Mouse (Mus musculus): ENCODE measurements at regions not wholly inside any gene's neighbourhood (a gene's known extent, or its start where the extent isn't known, plus 50 kb on each side); places are given as distances from the start of the nearest gene placed in this dataset.
A peak's percentile ranks its signal among the peaks of the same experiment; 100 is the strongest.
"Not testable (repeated sequence)": the region's sequence is repeated elsewhere in the genome, so short reads cannot be mapped to it uniquely, and the experiment has no call there.

DNA sequence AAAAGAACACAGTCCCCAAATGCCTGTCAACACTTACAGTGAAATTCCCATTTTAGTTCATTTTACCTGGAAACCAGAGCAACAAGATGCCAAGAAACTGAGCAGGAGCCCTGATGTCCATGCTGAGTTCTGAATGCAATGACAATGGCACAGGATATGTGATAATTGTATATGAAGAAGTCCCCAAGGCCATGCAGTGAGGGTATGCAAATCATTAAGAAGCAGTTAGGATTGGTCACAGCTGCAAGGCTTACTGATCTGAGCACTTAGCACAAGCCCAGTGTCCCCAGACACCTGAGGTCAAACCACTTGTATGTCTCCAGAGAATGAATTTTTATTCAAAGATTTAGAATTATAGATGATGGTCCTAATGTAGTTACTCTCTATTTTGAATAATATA, 419.0 kb upstream of the Tacstd2 start:
- not testable (repeated sequence) for ATAC-seq (replicated peaks; ENCODE audit: low FRiP score, poor library complexity, severe bottlenecking)

DNA sequence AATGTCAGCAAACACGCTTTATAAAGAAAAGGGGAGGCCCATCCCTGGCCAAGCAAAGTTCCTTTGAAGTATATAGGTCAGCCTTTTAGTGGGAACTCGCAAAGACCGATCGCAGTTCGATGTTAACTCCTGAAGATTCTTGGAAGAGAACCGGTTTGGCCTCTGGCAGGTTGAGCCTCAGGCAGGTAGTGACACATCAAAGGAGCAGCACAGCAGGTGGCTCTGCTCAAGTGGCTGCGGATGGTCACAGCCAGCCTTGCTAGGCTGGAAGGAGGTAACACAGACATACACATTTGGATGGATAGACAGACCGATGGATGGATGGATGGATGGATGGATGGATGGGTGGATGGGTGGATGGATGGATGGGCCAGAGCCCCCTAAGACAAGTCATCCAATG, 395.9 kb upstream of the Tacstd2 start:
- ATAC-seq (replicated peaks; ENCODE audit: low FRiP score, poor library complexity, severe bottlenecking): not testable (repeated sequence)

DNA sequence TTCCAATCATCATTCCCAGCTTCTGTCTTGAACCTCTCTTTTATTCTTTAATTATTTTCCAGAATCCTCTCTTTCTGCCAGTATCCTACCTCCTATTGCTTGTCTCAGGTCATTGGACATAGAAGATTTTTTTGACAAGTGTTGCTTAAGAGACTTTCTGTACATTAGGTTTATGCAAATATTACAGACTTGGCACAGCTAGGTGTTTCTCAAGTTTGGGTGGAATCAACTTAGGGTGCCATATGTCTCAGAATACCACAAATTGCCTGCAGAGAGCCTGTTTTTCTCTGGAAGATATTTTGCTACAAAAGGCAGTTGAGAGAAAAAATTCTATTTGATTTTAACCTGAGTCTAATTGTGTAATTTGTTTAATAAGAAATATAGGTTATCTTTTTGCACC, 386.9 kb upstream of the Tacstd2 start:
- ATAC-seq (replicated peaks; ENCODE audit: low FRiP score, poor library complexity, severe bottlenecking): no peak

DNA sequence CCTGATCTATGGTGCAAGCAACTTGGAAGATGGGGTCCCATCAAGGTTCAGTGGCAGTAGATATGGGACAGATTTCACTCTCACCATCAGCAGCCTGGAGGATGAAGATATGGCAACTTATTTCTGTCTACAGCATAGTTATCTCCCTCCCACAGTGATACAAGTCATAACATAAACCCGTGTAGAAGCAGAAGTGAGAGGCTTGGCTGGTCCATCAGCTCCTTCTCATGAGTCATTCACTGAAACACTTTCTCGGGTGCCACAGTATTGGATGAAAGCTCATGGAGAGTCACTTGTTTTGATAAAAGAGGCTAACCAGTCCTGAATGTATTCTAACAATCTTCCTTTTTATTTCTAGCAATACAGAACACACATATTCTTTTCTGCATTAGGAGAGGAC, 378.3 kb upstream of the Tacstd2 start:
- no peak for ATAC-seq (replicated peaks; ENCODE audit: low FRiP score, poor library complexity, severe bottlenecking)

DNA sequence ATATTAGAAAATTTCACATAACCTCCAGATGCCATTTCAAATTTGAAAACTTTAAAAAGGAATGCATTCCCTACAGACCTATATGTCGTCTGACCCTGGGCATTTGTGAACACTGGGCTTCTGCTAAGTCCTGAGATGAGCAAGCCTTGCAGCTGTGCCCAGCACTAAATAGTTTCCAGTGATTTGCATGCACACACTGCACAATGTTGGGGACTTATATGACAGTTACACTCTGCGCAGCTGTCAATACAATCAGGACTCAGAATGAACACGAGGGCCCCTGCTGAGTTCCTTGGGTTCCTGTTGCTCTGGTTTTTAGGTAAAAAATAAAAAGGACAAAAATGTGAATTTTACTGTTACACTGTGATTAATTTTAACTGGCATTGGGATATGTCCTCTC, 377.7 kb upstream of the Tacstd2 start:
- ATAC-seq (replicated peaks; ENCODE audit: low FRiP score, poor library complexity, severe bottlenecking): no peak

DNA sequence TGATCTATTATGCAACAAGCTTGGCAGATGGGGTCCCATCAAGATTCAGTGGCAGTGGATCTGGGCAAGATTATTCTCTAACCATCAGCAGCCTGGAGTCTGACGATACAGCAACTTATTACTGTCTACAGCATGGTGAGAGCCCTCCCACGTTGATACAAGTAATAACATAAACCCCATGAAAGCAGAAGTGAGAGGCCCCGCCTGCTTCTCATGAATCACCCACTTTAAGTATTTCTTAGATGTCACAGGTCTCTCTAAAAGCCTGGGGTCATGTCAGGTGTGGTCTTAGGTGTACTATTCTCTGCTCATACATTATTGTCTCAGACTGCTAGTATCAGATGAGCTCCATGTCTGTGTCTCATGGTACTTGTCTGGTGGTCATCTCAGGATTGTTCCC, 360.9 kb upstream of the Tacstd2 start:
- no peak for ATAC-seq (replicated peaks; ENCODE audit: low FRiP score, poor library complexity, severe bottlenecking)

DNA sequence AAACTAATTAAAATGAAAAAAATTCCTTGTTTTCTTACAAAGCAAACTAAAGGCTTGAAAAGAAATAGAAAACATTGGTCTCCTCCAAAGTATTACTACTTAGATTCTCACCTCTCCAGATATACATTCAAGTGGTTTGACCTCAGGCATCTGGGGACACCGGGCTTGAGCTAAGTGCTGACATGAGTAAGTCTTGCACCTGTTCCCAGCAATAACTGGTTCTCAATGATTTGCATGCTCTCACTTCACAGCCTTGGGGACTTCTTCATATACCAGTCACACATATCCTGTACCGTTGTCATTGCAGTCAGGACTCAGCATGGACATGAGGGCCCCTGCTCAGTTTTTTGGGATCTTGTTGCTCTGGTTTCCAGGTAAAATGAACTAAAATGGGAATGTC, 360.3 kb upstream of the Tacstd2 start:
- ATAC-seq (replicated peaks; ENCODE audit: low FRiP score, poor library complexity, severe bottlenecking): no peak

DNA sequence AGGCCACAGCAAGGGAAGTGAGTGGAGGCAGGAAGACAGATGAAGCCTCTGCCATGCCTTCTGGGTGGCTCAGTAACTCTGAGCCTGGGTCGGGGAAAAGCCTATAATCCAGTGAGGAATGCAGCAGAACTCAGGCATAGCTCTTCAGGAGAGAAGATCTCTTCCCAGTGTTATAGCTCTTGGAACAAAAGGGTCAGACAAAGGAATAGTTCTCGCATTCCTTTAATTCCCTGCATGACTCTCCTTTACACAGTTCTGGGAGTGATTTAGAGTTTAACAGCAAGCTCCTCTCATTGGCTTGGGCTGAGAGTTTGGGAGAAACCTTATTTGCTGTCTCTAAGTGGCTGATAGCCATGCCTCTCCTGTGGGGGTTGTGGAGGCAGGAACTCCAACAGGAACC, 352.0 kb upstream of the Tacstd2 start:
- ATAC-seq (replicated peaks; ENCODE audit: low FRiP score, poor library complexity, severe bottlenecking): no peak

DNA sequence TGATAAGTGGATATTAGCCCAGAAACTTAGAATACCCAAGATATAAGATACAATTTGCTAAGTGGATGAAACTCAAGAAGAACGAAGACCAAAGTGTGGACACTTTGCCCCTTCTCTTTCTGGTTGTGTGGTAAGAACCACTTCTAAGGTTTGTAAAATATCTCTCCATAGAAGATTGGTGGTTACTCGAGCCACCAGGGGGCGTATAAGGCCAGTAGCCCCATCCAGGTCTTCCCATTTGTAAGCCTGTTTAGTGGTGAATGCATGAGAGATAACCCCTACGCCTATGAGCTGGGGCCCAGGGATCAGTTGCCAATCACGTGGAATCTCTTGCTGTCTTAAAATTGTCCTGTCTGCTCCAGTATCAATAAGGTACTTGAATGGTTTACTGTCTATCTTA, 349.3 kb upstream of the Tacstd2 start:
- ATAC-seq (replicated peaks; ENCODE audit: low FRiP score, poor library complexity, severe bottlenecking): no peak

DNA sequence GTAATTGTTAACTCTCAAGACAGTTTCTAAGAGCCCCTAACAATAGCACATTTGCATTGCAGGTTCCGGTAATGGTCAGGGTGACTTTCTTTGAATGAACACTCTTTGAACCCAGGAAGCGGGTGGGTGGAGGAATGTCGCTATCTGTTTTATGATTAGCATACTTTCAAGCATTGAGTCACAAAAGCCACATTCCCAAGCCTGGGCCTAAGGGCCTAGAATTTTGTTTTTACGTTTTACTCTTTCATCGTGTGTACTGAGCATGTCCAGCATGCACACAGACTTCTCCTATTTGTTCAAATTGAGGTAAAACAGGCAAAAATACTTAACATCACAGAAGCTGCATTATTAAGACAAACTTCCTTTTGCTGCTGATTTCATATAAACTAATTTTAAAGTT, 345.9 kb upstream of the Tacstd2 start:
- not testable (repeated sequence) for ATAC-seq (replicated peaks; ENCODE audit: low FRiP score, poor library complexity, severe bottlenecking)

DNA sequence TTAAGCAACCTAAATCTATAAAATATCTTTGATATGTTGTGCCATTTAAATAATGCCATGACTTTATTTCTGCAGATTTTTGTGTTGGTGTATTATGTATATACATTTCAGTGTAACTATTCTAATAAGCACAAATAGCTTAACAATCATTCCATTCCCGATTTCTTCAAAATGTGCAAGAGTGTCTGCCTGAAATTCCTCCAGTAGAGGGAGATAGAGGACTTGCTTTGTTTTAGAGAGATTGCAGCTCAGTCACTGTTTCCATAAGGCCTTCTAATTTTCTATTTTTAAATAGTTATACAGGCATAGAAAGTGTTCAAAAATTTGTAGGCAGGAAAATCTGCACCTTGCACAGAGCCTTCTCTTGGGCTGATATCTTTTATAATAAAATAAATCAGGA, 322.3 kb upstream of the Tacstd2 start:
- not testable (repeated sequence) for ATAC-seq (replicated peaks; ENCODE audit: low FRiP score, poor library complexity, severe bottlenecking)

DNA sequence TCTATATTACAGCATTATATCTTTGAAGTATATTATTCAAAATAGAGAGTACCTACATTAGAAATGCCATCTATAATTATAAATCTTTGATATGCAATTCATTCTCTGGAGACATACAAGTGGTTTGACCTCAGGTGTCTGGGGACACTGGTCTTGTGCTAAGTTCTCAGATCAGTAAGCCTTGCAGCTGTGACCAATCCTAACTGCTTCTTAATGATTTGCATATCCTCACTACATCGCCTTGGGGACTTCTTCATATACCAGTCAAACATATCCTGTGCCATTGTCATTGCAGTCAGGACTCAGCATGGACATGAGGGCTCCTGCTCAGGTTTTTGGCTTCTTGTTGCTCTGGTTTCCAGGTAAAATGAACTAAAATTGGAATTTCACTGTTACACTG, 303.9 kb upstream of the Tacstd2 start:
- not testable (repeated sequence) for ATAC-seq (replicated peaks; ENCODE audit: low FRiP score, poor library complexity, severe bottlenecking)

DNA sequence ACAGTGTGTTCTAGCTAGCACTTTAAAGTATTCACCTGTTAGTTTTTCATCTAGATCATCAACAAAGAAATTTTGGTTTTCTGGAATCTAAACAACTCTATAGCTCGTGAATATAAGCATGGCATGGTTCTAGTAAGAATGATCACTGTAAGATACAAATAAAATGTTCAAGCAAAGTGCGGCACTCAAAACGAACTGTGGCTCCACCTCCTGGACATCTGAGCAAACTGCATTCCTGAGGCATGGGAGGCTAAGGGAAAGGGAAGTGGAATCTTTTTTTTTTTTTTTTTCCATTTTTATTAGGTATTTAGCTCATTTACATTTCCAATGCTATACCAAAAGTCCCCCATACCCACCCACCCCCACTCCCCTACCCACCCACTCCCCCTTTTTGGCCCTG, 276.9 kb upstream of the Tacstd2 start:
- not testable (repeated sequence) for ATAC-seq (replicated peaks; ENCODE audit: low FRiP score, poor library complexity, severe bottlenecking)

DNA sequence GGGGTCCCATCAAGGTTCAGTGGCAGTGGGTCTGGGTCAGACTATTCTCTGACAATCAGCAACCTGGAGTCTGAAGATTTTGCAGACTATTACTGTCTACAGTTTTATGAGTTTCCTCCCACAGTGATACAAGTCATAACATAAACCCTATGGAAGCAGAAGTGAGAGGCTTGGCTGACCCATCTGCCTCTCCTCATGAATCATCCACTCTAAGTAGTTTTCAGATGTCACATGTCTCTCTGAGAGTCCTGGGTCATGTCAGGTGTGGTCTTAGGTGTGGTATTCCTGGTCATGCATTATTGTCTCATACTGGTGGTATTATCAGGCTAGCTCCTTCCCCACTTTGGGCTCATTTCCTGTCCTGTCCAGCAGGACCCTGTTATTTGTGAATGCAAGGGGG, 255.8 kb upstream of the Tacstd2 start:
- ATAC-seq (replicated peaks; ENCODE audit: low FRiP score, poor library complexity, severe bottlenecking): no peak

DNA sequence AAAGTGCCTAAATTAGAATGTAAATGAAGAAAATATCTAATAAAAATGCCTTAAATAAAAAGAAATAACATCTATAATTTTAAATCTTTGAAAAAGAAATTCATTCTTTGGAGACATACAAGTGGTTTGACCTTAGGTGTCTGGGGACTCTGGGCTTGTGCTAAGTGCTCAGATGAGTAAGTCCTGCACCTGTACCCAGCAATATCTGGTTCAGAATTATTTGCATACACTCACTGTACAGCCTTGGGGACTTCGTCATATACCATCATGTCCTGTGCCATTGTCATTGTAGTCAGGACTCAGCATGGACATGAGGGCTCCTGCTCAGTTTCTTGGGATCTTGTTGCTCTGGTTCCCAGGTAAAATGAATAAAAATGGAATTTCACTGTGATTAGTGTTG, 255.1 kb upstream of the Tacstd2 start:
- ATAC-seq (replicated peaks; ENCODE audit: low FRiP score, poor library complexity, severe bottlenecking): no peak

DNA sequence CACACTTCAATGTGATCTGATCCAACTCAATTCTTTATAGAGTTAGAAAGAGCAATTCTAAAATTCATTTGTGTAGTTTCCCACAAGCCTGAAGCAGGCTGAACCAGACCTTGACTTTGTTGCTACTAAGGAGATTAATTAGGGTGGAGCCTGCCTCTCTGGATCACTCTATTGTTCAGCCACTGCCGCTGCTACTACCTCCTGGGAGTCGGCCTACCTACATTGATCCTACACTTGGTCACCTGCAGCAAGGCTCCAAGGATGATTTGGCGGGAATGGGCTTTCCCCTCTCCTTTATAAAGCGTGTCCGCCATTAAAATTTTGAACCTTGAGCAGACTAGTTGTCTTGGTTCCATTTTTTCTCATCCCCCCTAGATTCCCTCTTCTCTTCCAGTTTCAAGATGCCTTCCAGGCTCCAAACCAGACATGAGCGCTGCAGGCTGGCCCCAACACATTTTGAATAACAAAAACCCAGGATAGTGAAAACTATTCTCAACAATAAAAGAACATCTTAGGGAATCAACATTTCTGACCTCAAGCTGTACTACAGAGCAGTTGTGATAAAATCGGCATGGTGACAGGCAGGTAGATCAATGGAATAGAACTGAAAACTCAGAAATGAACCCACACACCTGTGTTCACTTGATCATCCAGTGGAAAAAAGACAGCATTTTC, 251.6 kb upstream of the Tacstd2 start:
- no peak for ATAC-seq (replicated peaks; ENCODE audit: low FRiP score, poor library complexity, severe bottlenecking)

DNA sequence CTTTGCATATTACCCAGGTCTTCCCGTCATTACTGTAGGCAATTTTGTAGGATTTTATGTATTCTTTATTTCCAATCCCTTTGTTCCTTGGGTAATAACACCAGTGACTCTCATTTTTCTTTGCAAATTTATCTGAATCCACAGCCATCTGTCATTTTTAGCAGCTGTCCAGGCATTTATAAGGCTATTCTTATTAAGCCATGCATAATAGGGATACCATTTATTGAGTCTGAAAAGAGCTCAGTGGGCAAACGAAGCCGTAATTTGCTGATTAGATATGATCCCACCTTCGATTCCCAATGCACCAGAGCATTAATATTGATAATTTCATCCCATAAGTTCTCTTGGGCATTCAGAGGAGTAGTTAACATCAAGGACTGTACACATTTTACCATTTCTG, 243.3 kb upstream of the Tacstd2 start:
- ATAC-seq (replicated peaks; ENCODE audit: low FRiP score, poor library complexity, severe bottlenecking): no peak

DNA sequence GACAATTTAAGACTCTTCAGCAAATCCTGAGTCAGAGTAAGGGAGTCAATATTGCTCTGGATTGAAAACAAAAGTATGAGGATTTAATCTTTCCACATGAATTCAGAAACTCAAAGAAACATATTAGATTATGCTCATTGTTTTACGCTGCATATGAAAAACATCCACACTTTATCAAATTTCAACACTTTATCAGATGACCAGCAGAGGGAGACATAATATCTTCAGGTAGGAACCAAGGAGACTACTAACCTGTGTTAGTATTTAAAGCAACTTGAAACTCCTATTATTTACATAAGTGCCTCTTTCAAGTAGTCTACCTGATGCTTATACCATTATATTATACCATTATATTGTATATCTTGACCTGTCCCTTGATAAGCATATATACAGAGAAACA, 218.5 kb upstream of the Tacstd2 start:
- ATAC-seq (replicated peaks; ENCODE audit: low FRiP score, poor library complexity, severe bottlenecking): not testable (repeated sequence)

DNA sequence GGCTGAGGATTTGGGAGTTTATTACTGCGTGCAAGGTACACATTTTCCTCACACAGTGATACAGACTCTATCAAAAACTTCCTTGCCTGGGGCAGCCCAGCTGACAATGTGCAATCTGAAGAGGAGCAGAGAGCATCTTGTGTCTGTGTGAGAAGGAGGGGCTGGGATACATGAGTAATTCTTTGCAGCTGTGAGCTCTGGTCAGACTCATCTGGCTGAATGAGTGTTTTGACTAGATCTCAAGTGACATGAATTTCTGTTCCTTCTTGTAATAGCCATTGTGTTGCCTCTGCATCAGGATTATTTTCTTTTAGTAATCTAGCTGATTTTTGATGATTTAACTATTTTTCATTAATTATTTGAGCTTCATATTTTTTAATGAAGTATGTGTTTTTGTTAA, 190.0 kb upstream of the Tacstd2 start:
- ATAC-seq (replicated peaks; ENCODE audit: low FRiP score, poor library complexity, severe bottlenecking): no peak

DNA sequence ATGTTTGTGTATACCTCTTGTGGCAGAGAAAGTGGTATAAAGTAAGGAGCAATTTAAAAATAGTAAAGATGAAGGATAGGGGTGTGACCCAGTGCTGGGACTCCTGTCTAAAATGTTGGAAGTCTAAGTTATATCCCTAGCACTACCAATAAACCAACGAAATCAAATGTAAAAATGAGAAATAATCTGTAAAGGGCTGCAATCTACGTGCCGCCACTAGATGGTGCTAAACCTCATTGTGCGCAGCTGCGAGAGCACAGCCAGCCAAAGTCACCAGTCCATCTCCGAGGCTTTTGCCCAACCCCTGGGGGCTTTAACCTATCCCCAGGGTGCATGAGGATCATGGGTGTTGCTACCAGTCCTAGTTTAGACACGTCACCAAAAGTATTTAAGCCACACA, 163.4 kb upstream of the Tacstd2 start:
- not testable (repeated sequence) for ATAC-seq (replicated peaks; ENCODE audit: low FRiP score, poor library complexity, severe bottlenecking)

DNA sequence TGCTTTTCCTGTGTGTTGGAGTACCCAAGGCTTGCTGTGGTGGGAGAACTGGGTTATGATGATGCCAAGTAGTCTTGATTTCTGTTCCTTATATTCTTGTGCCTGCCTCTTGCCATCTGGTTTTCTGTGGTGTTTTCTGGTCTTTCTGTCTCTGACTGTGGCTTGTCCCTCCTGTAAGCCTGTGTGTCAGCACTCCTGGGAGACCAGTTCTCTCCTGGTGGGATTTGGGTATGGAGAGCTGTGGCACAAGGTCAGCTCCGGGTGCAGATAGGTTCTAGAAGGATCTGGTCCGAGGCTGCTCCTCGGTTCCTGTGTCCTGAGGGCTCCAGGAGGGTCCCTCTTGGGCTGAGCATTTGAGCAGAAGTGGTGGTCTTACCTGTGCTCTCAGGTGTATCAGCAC, 155.4 kb upstream of the Tacstd2 start:
- ATAC-seq (replicated peaks; ENCODE audit: low FRiP score, poor library complexity, severe bottlenecking): not testable (repeated sequence)

DNA sequence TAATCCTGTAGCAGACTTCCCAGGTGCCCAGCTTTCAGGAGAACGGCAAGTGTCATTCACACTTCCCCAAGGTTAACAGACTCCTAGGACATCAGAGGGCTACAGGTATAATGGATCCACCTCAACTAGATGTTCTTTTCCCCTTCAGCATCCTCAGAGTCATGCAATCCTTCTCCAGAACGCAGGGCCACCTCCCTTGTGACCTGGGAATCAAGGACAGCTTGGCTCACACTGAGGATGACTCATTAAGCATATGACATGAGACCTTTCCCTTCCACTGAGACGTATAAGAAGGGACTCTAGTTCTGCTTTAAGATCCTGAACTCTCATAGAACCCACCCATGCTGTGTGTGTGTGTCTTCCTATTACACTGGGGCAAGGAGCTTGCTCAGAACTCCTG, 147.5 kb upstream of the Tacstd2 start:
- peak; percentile 43; the same call in 1 of the 2 replicates for ATAC-seq (replicated peaks; ENCODE audit: low FRiP score, poor library complexity, severe bottlenecking)
